In the genomic region with DNA sequence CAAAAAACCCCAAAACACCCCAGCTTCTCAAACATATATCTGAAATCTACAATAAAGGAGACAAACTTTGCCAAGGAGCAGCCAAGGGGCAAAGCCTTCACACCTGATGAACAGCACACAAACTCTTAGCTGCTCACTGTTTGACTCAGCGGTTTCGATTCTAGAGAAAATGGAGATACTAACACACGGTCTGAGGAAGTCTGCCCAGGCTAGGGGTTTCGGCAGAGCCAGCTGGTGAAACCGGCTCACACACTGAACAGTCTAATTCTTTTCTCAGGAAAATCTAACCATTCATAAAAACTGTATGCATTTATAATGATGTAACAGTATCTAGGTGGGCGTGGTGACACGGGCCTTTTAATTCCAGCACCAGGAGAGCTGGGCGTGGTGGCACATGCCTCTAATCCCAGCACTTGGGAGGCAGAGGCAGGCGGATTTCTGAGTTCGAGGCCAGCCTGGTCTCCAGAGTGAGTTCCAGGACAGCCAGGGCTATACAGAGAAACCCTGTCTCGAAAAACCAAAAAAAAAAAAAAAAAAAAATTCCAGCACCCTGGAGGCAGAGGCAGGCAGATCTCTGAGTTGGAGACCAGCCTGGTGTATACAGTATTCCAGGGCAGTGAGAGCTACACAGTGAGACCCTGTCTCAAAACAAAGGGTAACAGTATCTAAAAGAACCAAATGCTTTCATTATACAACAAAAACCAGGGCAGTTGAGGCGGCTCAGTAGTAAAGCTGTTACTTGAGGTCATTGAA, we compare ENCODE assay signal across 25 mouse cellular contexts. TPM values are rescaled to one million over a fixed set of nuclear protein-coding genes. Genes with fewer than 3 reads are reported as not detected.
DNase-seq lines count a peak whose midpoint lies in the region; ATAC-seq and TF ChIP-seq lines count a peak whose summit lies in the region.
"Had no signal": no experiment of that assay in that cellular context is flagged by ENCODE, and none has a peak within 500 bp of the region (broad histone marks: within the 10 kb centered on the region; RNA-seq: fewer than 3 reads in every experiment).

No protein-coding gene starts in this region.

- H3K9me3 ChIP-seq in kidney, embryonic 16.5 days (ENCODE audit: low read length): no peaks in the 10 kb centered on the region
- no peaks in the 10 kb centered on the region for H3K9me3 ChIP-seq in stomach, embryonic 16.5 days (replicated peaks; ENCODE audit: control insufficient read depth, low read length)
- no peaks in the 10 kb centered on the region for H3K9me3 ChIP-seq in stomach, postnatal 0 days (ENCODE audit: control insufficient read depth, low read length)
- H3K9me3 ChIP-seq: embryonic facial prominence, embryonic 13.5 days; forebrain, embryonic 13.5 days; heart, embryonic 13.5 days; hindbrain, embryonic 12.5 days; limb, embryonic 13.5 days; liver, embryonic 12.5 days had no signal

- ATAC-seq in kidney, embryonic 16.5 days (ENCODE audit: low FRiP score, low TSS enrichment): no peak
- ATAC-seq in stomach, embryonic 16.5 days (ENCODE audit: insufficient read depth, low FRiP score): no peak
- ATAC-seq in stomach, postnatal 0 days (ENCODE audit: low FRiP score, low TSS enrichment): no peak
- ATAC-seq: forebrain, embryonic 13.5 days; liver, embryonic 12.5 days had no signal

- no peak overlapping the region; the same call in 1 of the 2 replicates for H3K9ac ChIP-seq in kidney, embryonic 16.5 days (replicated peaks; ENCODE audit: low read length)
- no peak overlapping the region; the same call in 1 of the 2 replicates for H3K9ac ChIP-seq in stomach, embryonic 16.5 days (ENCODE audit: low read length)
- no peak overlapping the region for H3K9ac ChIP-seq in stomach, postnatal 0 days (ENCODE audit: low read length)
- H3K9ac ChIP-seq: forebrain, embryonic 13.5 days; heart, embryonic 13.5 days; hindbrain, embryonic 12.5 days; limb, embryonic 13.5 days; liver, embryonic 12.5 days; lung, embryonic 14.5 days had no signal

- DNase-seq in gastrocnemius, adult 2 months: no peak
- no peak for DNase-seq in gastrocnemius, postnatal 36 days
- no peak for DNase-seq in kidney, postnatal 14 days
- no peak for DNase-seq in stomach, postnatal 0 days (ENCODE audit: low spot score)
- no peak for DNase-seq in spleen, adult 18-20 months
- DNase-seq: adrenal gland, postnatal 25 days; cerebellum, adult 8-10 months; cerebellum, postnatal 36 days; embryo, embryonic 11 days; gastrocnemius, postnatal 14 days; layer of hippocampus, adult 9-11 months; lung, embryonic 14.5 days; thymus, postnatal 25 days had no signal

- TF ChIP-seq CTCF in gastrocnemius, adult 2 months (IDR thresholded peaks at IDR 0.05): no peak
- TF ChIP-seq CTCF in stomach, postnatal 0 days (IDR thresholded peaks at IDR 0.05; ENCODE audit: low read depth): no peak
- TF ChIP-seq CTCF in small intestine, adult 2 months (IDR thresholded peaks at IDR 0.05; ENCODE audit: extremely low read depth, insufficient read length, insufficient replicate concordance, low read depth, low read length): no peak

- no peak for TF ChIP-seq POLR2A in small intestine, adult 2 months (IDR thresholded peaks at IDR 0.05; ENCODE audit: low read depth, low read length)

- TF ChIP-seq EP300 in stomach, postnatal 0 days (optimal IDR thresholded peaks at IDR 0.05): no peak

- H3K4me1 ChIP-seq in kidney, embryonic 16.5 days (ENCODE audit: insufficient read depth, low read length): peaks cover 13% of the 10 kb centered on the region; the same call in 1 of the 2 replicates
- 0 out of 2 replicates have a peak, but pooled peaks cover 3% of the 10 kb centered on the region for H3K4me1 ChIP-seq in stomach, embryonic 16.5 days (ENCODE audit: control insufficient read depth, insufficient read depth, low read length)
- H3K4me1 ChIP-seq in stomach, postnatal 0 days (replicated peaks; ENCODE audit: control insufficient read depth, insufficient read depth): no peaks in the 10 kb centered on the region
- H3K4me1 ChIP-seq in small intestine, adult 2 months (ENCODE audit: control insufficient read depth, insufficient read depth, insufficient read length, low read length): peaks cover 2% of the 10 kb centered on the region; the same call in 1 of the 2 replicates

- peak overlapping the region; percentile 92 for H3K4me2 ChIP-seq in kidney, embryonic 16.5 days (replicated peaks; ENCODE audit: low read depth, low read length)
- no peak overlapping the region for H3K4me2 ChIP-seq in stomach, embryonic 16.5 days (ENCODE audit: low read depth, low read length)
- no peak overlapping the region; the same call in 1 of the 2 replicates for H3K4me2 ChIP-seq in stomach, postnatal 0 days (replicated peaks; ENCODE audit: low read depth)

- peaks cover 16% of the 10 kb centered on the region for H3K27me3 ChIP-seq in kidney, embryonic 16.5 days (ENCODE audit: insufficient read depth, low read length)
- H3K27me3 ChIP-seq in stomach, embryonic 16.5 days (ENCODE audit: control insufficient read depth, insufficient read depth, low read length): no peaks in the 10 kb centered on the region
- H3K27me3 ChIP-seq in stomach, postnatal 0 days (ENCODE audit: control insufficient read depth, insufficient read depth, low read length): no peaks in the 10 kb centered on the region
- peaks cover 14% of the 10 kb centered on the region for H3K27me3 ChIP-seq in small intestine, adult 2 months (ENCODE audit: control insufficient read depth, insufficient read depth, low read length)

- H3K36me3 ChIP-seq in kidney, embryonic 16.5 days (ENCODE audit: insufficient read depth, low read length): no peaks in the 10 kb centered on the region
- H3K36me3 ChIP-seq in stomach, embryonic 16.5 days (ENCODE audit: control insufficient read depth, insufficient read depth, low read length): no peaks in the 10 kb centered on the region
- H3K36me3 ChIP-seq in stomach, postnatal 0 days (ENCODE audit: control insufficient read depth, insufficient read depth, low read length): no peaks in the 10 kb centered on the region
- no peaks in the 10 kb centered on the region for H3K36me3 ChIP-seq in small intestine, adult 2 months (ENCODE audit: control insufficient read depth, insufficient read depth, low read length)
- H3K36me3 ChIP-seq: embryonic facial prominence, embryonic 13.5 days; heart, embryonic 13.5 days; hindbrain, embryonic 12.5 days; limb, embryonic 13.5 days; liver, embryonic 12.5 days had no signal

- WGBS in kidney, embryonic 16.5 days: 86% methylated on average over 12 of the region's 12 CpGs
- WGBS in stomach, embryonic 16.5 days: 92% methylated on average over 11 of the region's 12 CpGs
- WGBS in stomach, postnatal 0 days: 88% methylated on average over 11 of the region's 12 CpGs
- 88% methylated on average over 12 of the region's 12 CpGs for WGBS in small intestine, adult 2 months

- H3K4me3 ChIP-seq in gastrocnemius, adult 2 months: peak overlapping the region; percentile 89
- peak overlapping the region; percentile 69 for H3K4me3 ChIP-seq in kidney, embryonic 16.5 days (ENCODE audit: low read length)
- H3K4me3 ChIP-seq in stomach, embryonic 16.5 days (replicated peaks; ENCODE audit: low read length): peak overlapping the region; percentile 68; the same call in 1 of the 2 replicates
- H3K4me3 ChIP-seq in stomach, postnatal 0 days (ENCODE audit: low read depth, low read length): no peak overlapping the region
- peak overlapping the region; percentile 65; the same call in 1 of the 2 replicates for H3K4me3 ChIP-seq in small intestine, adult 2 months (ENCODE audit: low read depth, low read length)
- H3K4me3 ChIP-seq: erythroblast, embryonic 14.5 days had no signal

- peak overlapping the region; percentile 88; the same call in 1 of the 2 replicates for H3K27ac ChIP-seq in gastrocnemius, adult 2 months
- no peak overlapping the region for H3K27ac ChIP-seq in kidney, embryonic 16.5 days (ENCODE audit: low read length)
- no peak overlapping the region for H3K27ac ChIP-seq in stomach, embryonic 16.5 days (ENCODE audit: low read length)
- no peak overlapping the region for H3K27ac ChIP-seq in stomach, postnatal 0 days (replicated peaks)
- 0 out of 2 replicates have a peak overlapping the region, but pooled peaks have one; percentile 61 for H3K27ac ChIP-seq in small intestine, adult 2 months (ENCODE audit: insufficient read depth, low read depth, low read length)
- H3K27ac ChIP-seq: embryonic facial prominence, embryonic 13.5 days; forebrain, embryonic 13.5 days; heart, adult 2 months; heart, embryonic 13.5 days; hindbrain, embryonic 12.5 days; limb, embryonic 13.5 days; liver, embryonic 12.5 days; macrophage had no signal

- intact Hi-C loops in gastrocnemius, adult 2 months (cut with DNase I): loop anchor here (5.0 kb wide), 2 partner anchors 37 to 53 kb away; no protein-coding TSS in a partner anchor
- intact Hi-C loops in gastrocnemius, postnatal 36 days (cut with DNase I): no loop called here

RNA-seq across cellular contexts. Expression of a gene that starts 1.9 kb away (rescaled TPM):
- total RNA-seq in gastrocnemius, adult 2 months (2021): 1 to 10 TPM; 2.8 to 4.0 TPM
- 1 to 10 TPM; 2.4 to 3.5 TPM for total RNA-seq in gastrocnemius, postnatal 36 days (2021)
- polyA plus RNA-seq in kidney, embryonic 16.5 days (2015; fragmentation: Nextera tagmentation; extraction: Ambion mirVana): 22.9 and 26.8 TPM in 2 replicates
- 15.3 and 16.9 TPM in 2 replicates for polyA plus RNA-seq in stomach, embryonic 16.5 days (2015; fragmentation: Nextera tagmentation; extraction: Ambion mirVana)
- polyA plus RNA-seq in stomach, postnatal 0 days (2015; fragmentation: Nextera tagmentation; extraction: Ambion mirVana): 23.0 and 24.4 TPM in 2 replicates
- 9.7 and 16.7 TPM in 2 replicates for polyA plus RNA-seq in small intestine, adult 2 months (2012; rRNA removed)
- polyA plus RNA-seq: erythroblast, embryonic 14.5 days had no signal

Comparison
In these comparisons a context has a peak if more than half of its experiments do, and no peak if none do; other contexts are left out.
1. H3K27ac ChIP-seq: peak in gastrocnemius, adult 2 months (single experiment) and small intestine, adult 2 months (single experiment); none in kidney, embryonic 16.5 days (single experiment), stomach, embryonic 16.5 days (single experiment) and stomach, postnatal 0 days (single experiment).